Mouse (Mus musculus) urinary bladder, adult 2 months (tissue): ENCODE measurements around the gene Capn1. TPM values are rescaled to one million over a fixed set of nuclear protein-coding genes. Genes with fewer than 3 reads are reported as not detected.
"Not testable (repeated sequence)": the region's sequence is repeated elsewhere in the genome, so short reads cannot be mapped to it uniquely, and the experiment has no call there.

ENCODE experiments used
- DNase-seq: peaks from one replicate; pipeline ENCODE4 v3.0.0; 2022; ENCODE audit warnings: low spot score
- polyA plus RNA-seq: library from polyadenylated mRNA; depleted of rRNA; stranded (reverse); fragments of >200 nt; gene quantifications from 2 replicates; pipeline ENCODE4 v1.2.3, GENCODE M21; 2012; rRNA removed

The Capn1 gene
- 116 and 118 TPM in 2 replicates for polyA plus RNA-seq

GRCm38 (mm10) chr19:6015511-6016315 lies at the start of gene Capn1:
Gene Capn1 (minus strand): TSS chr19:6015897.
- peak; percentile 71 for DNase-seq

DNA sequence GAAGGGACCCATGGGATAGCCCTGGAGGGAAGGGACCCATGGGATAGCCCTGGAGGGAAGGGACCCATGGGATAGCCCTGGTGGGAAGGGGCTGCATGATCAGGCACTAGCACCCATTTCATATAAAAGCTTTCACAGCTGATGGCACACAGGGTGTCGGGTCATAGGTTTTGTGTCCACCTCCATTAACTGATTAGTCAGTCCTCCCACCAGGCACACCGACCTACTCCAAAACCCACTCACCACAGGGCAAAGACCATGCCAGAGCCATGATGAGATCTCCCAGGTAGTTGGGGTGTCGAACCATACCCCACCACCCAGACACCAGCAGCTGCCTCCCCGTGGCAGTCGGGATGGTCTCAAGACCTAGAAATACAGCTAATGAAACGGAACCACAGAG lies 47.4 kb upstream of the Capn1 start:
- DNase-seq = no peak

- DNase-seq = no peak
Observed at GRCm38 (mm10) chr19:6062418-6062817, 46.7 kb upstream of the Capn1 start.

DNA sequence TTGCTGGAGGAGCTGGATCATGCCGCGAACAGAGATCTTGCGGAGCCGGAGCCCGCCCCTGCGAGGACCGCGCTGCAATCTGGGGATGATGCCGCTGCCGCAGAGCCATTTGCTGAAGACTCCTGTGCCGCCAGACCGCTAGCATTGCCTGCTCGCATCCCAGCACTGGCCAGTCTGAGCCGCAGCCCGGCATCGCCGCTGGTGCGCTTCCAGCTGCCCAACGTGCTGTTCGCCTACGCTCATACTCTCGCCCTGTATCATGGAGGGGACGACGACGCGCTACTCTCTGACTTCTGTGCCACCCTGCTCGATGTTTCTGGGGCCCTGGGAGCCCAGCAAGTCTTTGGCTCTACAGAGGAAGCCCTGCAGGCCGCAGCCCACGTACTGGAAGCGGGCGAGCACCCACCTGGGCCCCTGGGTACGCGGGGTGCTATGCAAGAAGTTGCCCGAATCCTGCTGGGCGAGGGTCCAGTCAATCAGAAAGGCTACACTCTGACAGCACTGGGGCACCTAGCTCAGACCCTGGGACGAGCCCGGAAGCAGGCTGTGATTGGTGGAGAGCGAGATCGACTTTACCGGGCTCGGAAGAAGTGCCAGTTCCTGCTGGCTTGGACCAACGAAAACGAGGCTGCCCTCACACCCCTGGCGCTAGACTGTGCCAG lies 46.1 kb upstream of the Capn1 start:
- DNase-seq = no peak

- DNase-seq = peak; percentile 79
Observed at GRCm38 (mm10) chr19:6061021-6061533, 45.4 kb upstream of the Capn1 start, which contains the start of gene Znhit2. Gene Znhit2 (plus strand): TSS chr19:6061192.

- no peak for DNase-seq
Observed at GRCm38 (mm10) chr19:6058966-6059365, 43.3 kb upstream of the Capn1 start.

GRCm38 (mm10) chr19:6058513-6058912 lies 42.8 kb upstream of the Capn1 start:
- no peak for DNase-seq

DNA sequence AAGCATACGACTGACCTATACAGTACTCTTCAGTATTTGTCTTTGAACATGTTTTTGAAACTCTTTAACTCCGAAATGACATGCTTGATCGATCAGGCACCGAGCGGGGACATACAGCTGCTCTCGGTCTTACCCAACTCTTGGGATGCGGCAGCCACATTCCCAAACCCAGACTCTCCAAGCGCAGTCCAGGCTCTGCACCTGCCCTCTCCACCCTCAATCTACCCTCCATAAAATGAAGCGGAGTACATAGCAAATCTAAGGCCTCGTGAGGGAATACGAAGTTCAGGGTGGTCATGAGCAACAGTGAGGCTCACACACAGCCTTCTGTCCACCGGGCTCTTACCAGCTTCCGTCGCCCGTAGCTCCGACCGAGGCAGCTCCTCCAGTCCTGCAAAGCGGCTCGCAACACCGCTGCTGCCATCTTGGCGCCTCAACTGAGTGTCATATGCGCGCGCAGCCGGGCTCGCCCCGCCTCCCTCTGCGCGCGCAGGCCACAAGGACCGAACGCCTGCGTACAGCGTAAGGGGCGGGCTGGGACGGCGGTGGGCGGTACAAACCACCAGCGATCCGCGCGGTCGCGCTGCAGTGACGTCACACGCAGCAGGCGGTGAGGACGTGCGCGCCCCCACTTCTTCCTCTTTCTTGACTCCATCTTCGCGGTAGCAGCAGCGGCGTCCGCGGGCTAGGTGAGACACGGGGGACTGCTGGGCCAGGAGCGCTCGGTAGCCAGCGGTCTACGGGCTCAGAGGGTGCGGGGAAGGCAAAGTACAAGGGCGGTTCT lies 41.8 kb upstream of the Capn1 start, which contains the start of the genes Mrpl49 and Fau:
Gene Mrpl49 (minus strand): TSS at position 473 of the 784 bp plus-strand sequence.
Gene Fau (plus strand): TSS at position 532 of the 784 bp plus-strand sequence.
- peak; percentile 95 for DNase-seq

GRCm38 (mm10) chr19:6056696-6057095 lies 41.0 kb upstream of the Capn1 start:
- DNase-seq = no peak

GRCm38 (mm10) chr19:6054296-6054695 lies 38.6 kb upstream of the Capn1 start:
- no peak for DNase-seq

DNA sequence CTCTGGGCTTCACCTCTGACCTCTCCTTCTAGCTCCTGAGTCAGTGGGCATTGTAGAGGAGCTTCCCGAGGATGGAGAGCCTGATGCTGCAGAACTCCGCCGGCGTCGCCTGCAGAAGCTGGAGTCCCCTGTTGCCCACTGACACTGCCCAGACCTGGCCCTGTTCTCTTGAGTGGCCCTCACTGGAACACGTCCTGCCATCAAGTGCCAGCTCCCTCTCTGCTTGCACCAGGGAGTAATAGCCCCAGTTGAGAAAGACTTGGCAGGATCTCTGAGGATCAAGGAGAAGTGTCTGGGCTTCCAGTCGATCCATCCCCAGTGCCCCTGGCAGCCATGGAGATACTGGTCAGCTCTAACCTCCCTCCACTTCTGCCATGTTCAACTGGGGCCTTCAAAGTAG lies 36.8 kb upstream of the Capn1 start:
- DNase-seq = no peak

GRCm38 (mm10) chr19:6048681-6049410 lies 33.1 kb upstream of the Capn1 start:
- no peak for DNase-seq

DNA sequence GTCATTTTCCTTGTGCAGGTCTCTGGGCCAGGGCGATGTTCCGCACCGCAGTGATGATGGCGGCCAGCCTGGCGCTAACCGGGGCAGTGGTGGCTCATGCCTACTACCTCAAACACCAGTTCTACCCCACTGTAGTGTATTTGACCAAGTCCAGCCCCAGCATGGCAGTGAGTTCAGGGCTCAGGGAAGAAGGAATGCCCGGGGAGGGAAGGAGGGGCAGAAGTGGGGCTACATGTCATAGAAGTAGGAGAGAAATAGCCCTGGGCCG lies 32.1 kb upstream of the Capn1 start:
- no peak for DNase-seq

GRCm38 (mm10) chr19:6047154-6047898 lies 31.6 kb upstream of the Capn1 start:
- DNase-seq = no peak

DNA sequence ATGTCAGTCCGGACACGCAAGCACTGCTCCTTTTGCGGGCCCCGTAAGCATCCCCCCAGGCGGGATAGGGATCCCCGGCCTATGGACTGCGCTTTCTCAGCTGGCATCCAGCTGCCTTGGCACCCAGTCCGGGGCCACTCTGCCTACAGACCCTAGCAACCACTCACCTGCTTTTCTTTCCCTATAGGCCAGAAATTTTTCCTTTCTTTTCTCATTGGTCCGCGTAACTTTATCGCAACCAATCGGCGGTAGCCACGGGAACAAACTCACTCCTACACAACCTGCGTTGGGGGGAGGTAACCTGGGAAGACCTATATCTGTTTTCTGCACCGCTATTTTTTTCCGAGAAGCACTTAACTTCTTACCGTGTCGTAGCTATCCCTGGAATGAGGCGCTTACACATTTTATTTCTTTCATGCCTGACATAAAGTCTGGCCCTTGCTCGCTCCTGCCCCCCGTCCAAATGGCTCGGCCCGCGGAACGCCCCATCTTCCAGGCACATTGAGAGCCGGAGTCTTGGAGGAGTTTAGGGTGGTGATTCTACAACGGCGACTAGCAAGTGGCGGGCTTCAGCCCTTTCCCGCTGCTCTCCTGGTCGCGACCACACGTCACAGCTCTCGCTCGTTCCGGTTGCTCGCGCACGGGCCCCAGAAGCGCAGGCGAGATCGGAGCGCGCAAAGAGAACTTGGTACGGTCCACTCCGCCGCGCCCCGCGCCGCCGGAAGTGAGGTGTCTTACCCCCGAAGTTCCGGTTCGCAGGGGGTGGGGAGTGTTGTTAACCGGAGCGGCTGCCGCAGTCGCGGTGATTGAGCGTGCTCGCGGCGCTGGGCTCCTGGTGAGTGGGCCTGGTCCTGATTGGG lies 30.8 kb upstream of the Capn1 start, which contains the start of gene Syvn1:
Gene Syvn1 (plus strand): TSS at position 283 of the 860 bp plus-strand sequence.
- peak; percentile 92 for DNase-seq

DNA sequence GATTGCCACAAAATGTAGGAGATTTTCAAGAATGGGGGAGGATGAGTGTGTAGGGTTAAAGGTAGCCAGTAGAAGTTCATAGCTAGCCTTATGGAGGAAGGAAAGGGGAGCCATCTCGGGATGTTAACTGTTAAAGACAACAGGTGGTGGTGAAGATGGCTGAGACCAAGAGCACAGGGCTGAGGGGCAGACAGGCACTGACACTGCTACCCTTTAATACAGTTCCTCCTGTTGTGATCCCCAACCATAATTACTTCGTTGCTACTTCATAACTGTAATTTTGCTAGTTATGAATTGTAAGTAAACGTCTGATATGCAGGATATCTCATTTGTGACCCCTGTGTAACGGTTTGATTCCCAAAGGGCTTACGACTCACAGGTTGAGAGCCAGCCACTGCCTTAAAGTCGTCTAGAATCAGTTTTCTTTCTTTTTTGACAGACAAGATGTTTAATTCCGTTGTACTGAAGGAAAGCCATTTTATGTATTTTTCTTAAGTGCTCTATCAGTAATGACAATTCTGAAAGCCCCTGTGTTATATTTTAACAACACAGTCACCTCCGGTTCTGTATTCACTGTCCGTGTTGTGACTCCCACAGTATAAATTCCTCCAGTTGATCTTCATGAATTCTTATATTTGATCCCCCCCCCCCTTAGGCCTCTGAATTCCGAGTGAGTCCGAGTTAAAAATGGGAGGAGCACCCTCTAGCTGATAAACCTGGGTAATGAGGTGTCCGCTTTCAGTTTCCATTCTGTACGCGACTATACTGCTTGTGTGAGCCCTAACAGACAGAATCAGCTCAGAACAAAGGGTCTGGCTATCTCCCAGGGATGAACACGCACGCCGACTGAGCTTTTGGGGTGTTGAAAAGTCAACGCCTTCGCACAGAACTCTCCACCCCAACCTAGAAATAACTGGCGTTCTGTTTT lies 29.9 kb upstream of the Capn1 start:
- DNase-seq = no peak

- DNase-seq = not testable (repeated sequence)
Observed at GRCm38 (mm10) chr19:6044102-6044501, 28.4 kb upstream of the Capn1 start.

DNA sequence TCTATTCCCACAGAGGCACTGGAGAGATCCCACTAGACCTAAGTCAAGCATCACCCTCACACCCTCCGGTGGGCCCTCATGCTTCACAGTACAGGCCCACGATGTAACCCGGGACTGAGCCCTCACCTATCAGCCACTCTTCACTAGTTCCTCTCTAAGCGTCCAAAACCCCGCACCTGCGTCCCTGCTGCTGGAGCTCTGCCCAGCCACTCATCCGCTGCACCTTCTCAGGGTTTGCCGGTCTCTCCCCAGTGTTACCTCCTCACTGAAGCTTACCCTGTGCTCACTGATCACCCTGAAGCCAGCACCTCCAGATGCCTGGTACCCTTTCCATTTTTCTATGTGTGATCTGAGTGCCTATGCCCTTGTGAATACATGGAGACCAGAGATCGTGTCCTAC lies 26.6 kb upstream of the Capn1 start:
- no peak for DNase-seq

- no peak for DNase-seq
Observed at GRCm38 (mm10) chr19:6040002-6040401, 24.3 kb upstream of the Capn1 start.
